Mouse (Mus musculus) forebrain, postnatal 0 days (tissue): Measurements from ENCODE around the gene Rnf128. TPM values are rescaled to one million over a fixed set of nuclear protein-coding genes. Genes with fewer than 3 reads are reported as not detected.
A peak's percentile ranks its signal among the peaks of the same experiment; 100 is the strongest.

Experiments used
- ATAC-seq: fragments of 200-750 bp; cut with Nextera tagmentation; 2 replicates; pipeline ENCODE4 v1.8.0; 2017; ENCODE audit warnings: mild to moderate bottlenecking, moderate library complexity
- DNase-seq: peaks from one replicate; pipeline ENCODE4 v3.0.0-alpha.2; 2015
- H3K27ac ChIP-seq: fragments of 300-500 bp; sonication (generic); 2 replicates; pipeline ENCODE4 v1.5.1; 2014; ENCODE audit warnings: low read depth, mild to moderate bottlenecking, antibody characterized with exemption, low read length, moderate library complexity, mixed read lengths
- H3K27me3 ChIP-seq: fragments of 300-500 bp; sonication (generic); 2 replicates; pipeline ENCODE4 v1.6.1; 2014; ENCODE audit warnings: mild to moderate bottlenecking, low read length, mixed read lengths; ENCODE audit not compliant: insufficient read depth
- H3K36me3 ChIP-seq: fragments of 300-500 bp; sonication (generic); 2 replicates; pipeline ENCODE4 v1.6.1; 2014; ENCODE audit warnings: mild to moderate bottlenecking, moderate library complexity; ENCODE audit not compliant: insufficient read depth
- H3K4me1 ChIP-seq: fragments of 300-500 bp; sonication (generic); 2 replicates; pipeline ENCODE4 v1.6.1; 2014; ENCODE audit warnings: antibody characterized with exemption; ENCODE audit not compliant: insufficient read depth
- H3K4me2 ChIP-seq: fragments of 300-500 bp; sonication (generic); 2 replicates; pipeline ENCODE4 v1.6.1; 2014; ENCODE audit warnings: low read depth, mild to moderate bottlenecking, moderate library complexity
- H3K4me3 ChIP-seq: fragments of 300-500 bp; sonication (generic); 2 replicates; pipeline ENCODE4 v1.5.1; 2014; ENCODE audit warnings: low read depth, low read length, mixed read lengths
- H3K9ac ChIP-seq: fragments of 300-500 bp; sonication (generic); 2 replicates; pipeline ENCODE4 v1.6.1; 2014; ENCODE audit warnings: mild to moderate bottlenecking
- H3K9me3 ChIP-seq: fragments of 300-500 bp; sonication (generic); 2 replicates; pipeline ENCODE4 v1.6.1; 2016; ENCODE audit warnings: low read length
- CTCF ChIP-seq: sonication (generic); IDR thresholded peaks from 2 replicates; pipeline ENCODE4 v1.5.1; 2016; ENCODE audit warnings: antibody characterized with exemption, control low read depth, low read depth
- WGBS: fragments of 180-500 bp; shearing (Covaris S2); extraction: QIAGEN DNeasy Blood & Tissue Kit; methylation state at CpG from one replicate; pipeline ENCODE4 v1.1.7; 2014; 5-methylcytosine and 5-hydroxymethylcytosine counted together
- polyA plus RNA-seq: library from polyadenylated mRNA; unstranded; fragments of >200 nt; fragmentation: Nextera tagmentation; extraction: Ambion mirVana; gene quantifications from 2 replicates; pipeline ENCODE4 v1.2.1, GENCODE M21; 2015
- total RNA-seq: library from RNA; depleted of rRNA; stranded (reverse); fragments of >200 nt; gene quantifications from 2 replicates; pipeline ENCODE4 v1.2.3, GENCODE M21; 2014; rRNA removed

The Rnf128 gene
- total and polyA plus RNA-seq, 2 experiments from 2014 or later = 6.6 to 7.2 TPM

DNA sequence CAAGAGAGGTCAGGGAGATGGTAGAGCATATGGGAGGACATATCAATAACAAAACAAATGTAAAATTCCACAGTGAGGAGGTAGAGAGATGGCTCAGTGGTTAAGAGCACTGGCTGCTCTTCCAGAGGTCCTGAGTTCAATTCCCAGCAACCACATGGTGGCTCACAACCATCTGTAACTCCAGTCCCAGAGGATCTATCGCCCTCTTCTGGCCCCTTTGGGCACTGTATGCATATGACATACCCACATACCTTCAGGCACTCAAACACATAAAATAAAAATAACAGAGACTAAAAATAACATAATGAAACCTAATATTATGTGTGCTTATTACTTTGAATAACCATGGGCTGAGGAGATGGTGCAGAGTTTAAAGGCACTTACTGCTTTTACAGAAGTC lies 99.0 kb downstream of the Rnf128 start:
- no peak for ATAC-seq

DNA sequence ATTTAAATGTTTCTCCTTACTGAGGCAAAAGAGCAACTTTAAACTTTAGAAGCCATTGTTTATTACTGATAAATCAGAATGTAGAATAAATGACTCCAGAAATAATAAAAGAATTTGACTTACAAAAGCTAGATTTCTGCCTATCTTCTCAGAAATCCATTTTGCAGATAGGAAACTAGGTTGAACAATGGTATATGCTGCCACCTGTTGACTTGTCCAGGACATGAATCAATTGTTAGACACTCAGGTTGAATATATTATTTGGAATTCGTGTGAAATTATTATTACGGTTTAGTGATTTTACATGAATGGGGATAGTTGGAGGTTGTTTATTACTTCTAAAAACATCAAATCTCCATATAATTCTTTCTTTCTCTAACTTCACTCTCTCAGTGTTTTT lies 102.7 kb downstream of the Rnf128 start:
- Histone ChIP-seq H3K4me3 (no peak overlapping the region), H3K27ac (no peak overlapping the region), H3K36me3 (no peaks in the 10 kb centered on the region), H3K27me3 (no peaks in the 10 kb centered on the region), H3K9ac (no peak overlapping the region), H3K4me2 (no peak overlapping the region), H3K4me1 (no peaks in the 10 kb centered on the region), H3K9me3 (no peaks in the 10 kb centered on the region)
- TF ChIP-seq CTCF = peak; percentile 35; the same call in 1 of the 2 replicates
- DNase-seq (peak; percentile 18), ATAC-seq (no peak)
- WGBS = 71% methylated on average over 2 of the region's 2 CpGs

More for the DNA sequence above, 99.0 kb downstream of the Rnf128 start:
- H3K36me3 ChIP-seq = no peaks in the 10 kb centered on the region
- 63% methylated on average over 1 of the region's 1 CpGs for WGBS
- DNase-seq = no peak
- H3K9ac ChIP-seq = no peak overlapping the region
- no peak overlapping the region for H3K4me3 ChIP-seq
- H3K4me2 ChIP-seq = no peak overlapping the region
- no peak overlapping the region for H3K27ac ChIP-seq
- TF ChIP-seq CTCF = no peak
- no peaks in the 10 kb centered on the region for H3K9me3 ChIP-seq
- no peaks in the 10 kb centered on the region for H3K4me1 ChIP-seq
- no peaks in the 10 kb centered on the region for H3K27me3 ChIP-seq

DNA sequence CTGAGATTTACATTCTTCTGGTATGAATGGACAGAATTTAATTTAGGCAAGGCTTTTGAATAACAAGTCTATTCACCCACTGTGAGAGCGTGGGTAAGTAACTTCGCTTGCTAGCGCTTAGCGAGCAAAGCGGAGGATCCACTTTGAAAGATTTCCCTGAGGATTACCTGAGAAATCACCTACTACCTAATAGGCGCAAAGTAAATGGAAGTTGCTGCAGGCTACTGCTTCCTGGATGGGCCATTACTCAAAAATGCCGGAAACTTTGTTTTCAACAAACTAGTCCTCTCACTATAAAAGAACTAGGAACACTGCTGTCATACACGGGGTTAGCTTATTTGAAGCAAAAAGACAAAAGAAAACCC lies 121.3 kb downstream of the Rnf128 start:
- Histone ChIP-seq H3K4me1 (no peaks in the 10 kb centered on the region), H3K9ac (no peak overlapping the region), H3K27ac (no peak overlapping the region), H3K27me3 (no peaks in the 10 kb centered on the region), H3K4me2 (peak overlapping the region; percentile 64), H3K4me3 (peak overlapping the region; percentile 46), H3K36me3 (no peaks in the 10 kb centered on the region), H3K9me3 (no peaks in the 10 kb centered on the region)
- ATAC-seq (no peak; the same call in 1 of the 2 replicates), DNase-seq (no peak)
- TF ChIP-seq CTCF = no peak
- 28% methylated on average over 8 of the region's 8 CpGs for WGBS

- Histone ChIP-seq H3K9ac (peak within 1 kb of the TSS; percentile 33), H3K4me2 (peak within 1 kb of the TSS; percentile 64), H3K27ac (no peak within 1 kb of the TSS), H3K4me1 (no peaks in the 10 kb centered on the region), H3K36me3 (no peaks in the 10 kb centered on the region), H3K4me3 (peak within 1 kb of the TSS; percentile 46), H3K9me3 (no peaks in the 10 kb centered on the region), H3K27me3 (no peaks in the 10 kb centered on the region)
- 24% methylated on average over 43 of the region's 43 CpGs for WGBS
- DNase-seq (peak; percentile 86), ATAC-seq (peak; percentile 100)
- TF ChIP-seq CTCF = no peak
Measured at GRCm38 (mm10) chrX:139684775-139685695, 121.9 kb downstream of the Rnf128 start, which contains the start of gene Tbc1d8b. TSS of gene Tbc1d8b (plus strand) at chrX:139684996.

DNA sequence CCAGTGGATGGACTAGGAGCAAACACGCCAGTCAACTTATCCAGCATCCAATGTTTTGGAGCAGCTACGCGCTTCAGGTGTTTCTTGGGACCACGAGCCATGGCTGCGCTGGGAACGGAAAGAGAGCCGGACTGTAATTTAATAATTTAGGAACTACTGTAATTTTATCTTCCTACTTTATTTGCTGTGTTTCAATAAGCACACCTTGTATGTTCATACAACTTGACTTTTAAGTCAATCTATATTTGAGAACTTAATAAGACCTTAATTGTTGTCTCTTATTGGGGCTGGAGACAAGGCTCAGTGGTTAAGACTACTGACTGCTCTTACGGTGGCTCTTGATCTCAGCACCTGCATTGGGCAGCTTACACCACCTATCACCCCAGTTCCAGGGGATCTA lies 151.3 kb downstream of the Rnf128 start, which contains the start of gene Gm15013:
Gene Gm15013 (minus strand): TSS at position 101 of the 400 bp plus-strand sequence.
- ATAC-seq = no peak
- Histone ChIP-seq H3K9me3 (no peaks in the 10 kb centered on the region), H3K9ac (no peak within 1 kb of the TSS), H3K4me2 (no peak within 1 kb of the TSS), H3K36me3 (no peaks in the 10 kb centered on the region), H3K4me3 (no peak within 1 kb of the TSS), H3K27ac (no peak within 1 kb of the TSS), H3K4me1 (no peaks in the 10 kb centered on the region), H3K27me3 (no peaks in the 10 kb centered on the region)
- DNase-seq = no peak
- no peak for TF ChIP-seq CTCF
- WGBS = 93% methylated on average over 8 of the region's 8 CpGs

DNA sequence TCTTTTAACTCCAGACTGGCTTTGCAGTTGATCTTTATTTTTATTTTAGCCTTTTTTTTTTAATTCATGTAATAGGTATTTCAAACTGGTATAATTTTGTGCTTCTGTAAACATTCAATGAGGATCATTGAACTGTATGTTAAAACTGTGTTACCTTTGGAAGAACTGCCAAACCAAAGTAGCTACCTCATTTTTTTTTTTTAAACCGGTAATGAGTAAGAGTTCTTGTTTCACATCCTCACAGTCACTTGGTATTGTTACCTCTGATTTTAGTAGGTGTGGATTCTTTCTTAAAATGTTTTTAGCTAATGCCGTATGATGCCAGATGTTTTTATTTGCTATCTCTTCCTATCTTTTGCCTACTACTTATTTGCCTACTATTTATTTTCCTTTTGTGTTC lies 159.2 kb downstream of the Rnf128 start:
- no peaks in the 10 kb centered on the region for H3K4me1 ChIP-seq
- TF ChIP-seq CTCF = no peak
- no peaks in the 10 kb centered on the region for H3K36me3 ChIP-seq
- no peak overlapping the region for H3K9ac ChIP-seq
- no peaks in the 10 kb centered on the region for H3K9me3 ChIP-seq
- H3K4me2 ChIP-seq = no peak overlapping the region
- WGBS = 99% methylated on average over 2 of the region's 2 CpGs
- no peak overlapping the region for H3K27ac ChIP-seq
- DNase-seq (no peak), ATAC-seq (no peak)
- H3K27me3 ChIP-seq = no peaks in the 10 kb centered on the region
- no peak overlapping the region for H3K4me3 ChIP-seq

Other genes starting within 250 kb of the Rnf128 start
- not detected in 2 replicates for gene Trap1a, start 229.6 kb upstream of the Rnf128 start, total RNA-seq
- gene Trap1a, start 229.6 kb upstream of the Rnf128 start, polyA plus RNA-seq = not detected in 2 replicates
- 1.2 and 1.8 TPM in 2 replicates for gene D330045A20Rik, start 82.9 kb upstream of the Rnf128 start, total RNA-seq
- 0.74 and 1.3 TPM in 2 replicates for gene D330045A20Rik, start 82.9 kb upstream of the Rnf128 start, polyA plus RNA-seq
- gene Tbc1d8b, start 121.7 kb downstream of the Rnf128 start, total RNA-seq = 1.1 and 1.5 TPM in 2 replicates
- 0.20 and 0.30 TPM in 2 replicates for gene Tbc1d8b, start 121.7 kb downstream of the Rnf128 start, polyA plus RNA-seq
- not detected in 2 replicates for gene Gm15013, start 151.2 kb downstream of the Rnf128 start, total RNA-seq
- gene Gm15013, start 151.2 kb downstream of the Rnf128 start, polyA plus RNA-seq = not detected in 2 replicates
- gene Ripply1, start 219.0 kb downstream of the Rnf128 start, total RNA-seq = not detected in 2 replicates
- gene Ripply1, start 219.0 kb downstream of the Rnf128 start, polyA plus RNA-seq = not detected in 2 replicates
- 0.71 and 1.5 TPM in 2 replicates for gene Cldn2, start 237.5 kb downstream of the Rnf128 start, total RNA-seq
- 1.9 and 2.6 TPM in 2 replicates for gene Cldn2, start 237.5 kb downstream of the Rnf128 start, polyA plus RNA-seq